Mouse (Mus musculus): ENCODE measurements around the gene 2310022B05Rik.

Gene 2310022B05Rik

DNA sequence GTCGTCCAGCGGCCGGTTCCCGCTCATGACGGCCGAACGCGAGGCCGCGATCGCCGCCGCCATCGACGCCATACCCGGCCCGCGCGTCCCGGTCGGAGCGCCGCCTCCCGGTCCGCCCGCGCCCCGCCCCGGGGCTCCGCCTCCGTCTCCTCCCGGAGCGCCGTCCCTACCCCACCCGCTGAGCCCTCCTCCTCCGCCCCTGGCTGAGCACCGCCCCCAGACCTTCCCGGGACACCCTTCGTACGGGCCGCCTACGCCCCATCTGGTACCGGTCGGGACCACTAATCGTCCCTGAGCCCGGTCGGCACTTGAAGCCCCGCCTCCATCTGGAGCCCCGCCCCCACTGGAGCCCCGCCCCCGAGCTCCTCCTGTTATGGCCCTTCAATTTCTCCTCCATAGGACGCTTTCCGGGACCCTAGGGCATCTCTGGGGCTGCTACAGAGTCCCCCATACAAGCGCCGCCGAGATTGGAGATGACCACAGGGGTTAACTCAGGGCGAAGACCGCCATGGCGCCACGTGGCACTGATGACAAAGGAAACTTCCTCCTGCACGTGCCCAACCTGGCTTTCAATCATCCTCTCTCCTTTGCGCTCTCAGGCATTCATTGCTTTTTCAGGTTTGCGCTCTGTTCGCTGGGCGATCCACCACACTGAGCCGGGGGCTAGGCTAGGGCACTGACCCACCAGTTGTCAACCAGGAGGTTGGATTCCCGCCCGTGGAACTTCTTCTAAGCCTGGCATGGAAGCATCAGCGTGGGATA, at the start of gene 2310022B05Rik:
Gene 2310022B05Rik, minus strand, starts transcription at position 258 of the 762 bp plus-strand sequence.
- DNase-seq (ENCODE audit: low spot score in 2 of 2), result peak; percentile 70 to 73

DNA sequence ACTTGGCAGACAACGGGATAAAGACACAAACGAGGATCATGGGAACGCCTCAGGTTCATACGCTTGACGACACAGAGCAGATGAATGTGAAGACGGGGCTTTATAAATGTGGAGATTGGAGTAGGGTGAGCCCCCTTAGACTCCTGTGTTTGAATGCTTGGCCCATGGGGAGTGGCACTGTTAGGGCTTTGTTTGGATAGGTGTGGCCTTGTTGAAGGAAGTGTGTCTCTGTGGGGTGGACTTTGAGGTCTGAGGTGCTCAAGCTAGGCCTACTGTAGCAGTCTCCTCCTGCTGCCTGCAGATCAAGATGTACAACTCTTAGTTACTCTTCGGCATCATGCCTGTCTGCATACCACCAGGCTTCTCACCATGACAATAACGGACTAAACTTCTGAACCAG, 42.7 kb upstream of the 2310022B05Rik start:
- no peak for DNase-seq (ENCODE audit: low spot score in 2 of 2)

DNA sequence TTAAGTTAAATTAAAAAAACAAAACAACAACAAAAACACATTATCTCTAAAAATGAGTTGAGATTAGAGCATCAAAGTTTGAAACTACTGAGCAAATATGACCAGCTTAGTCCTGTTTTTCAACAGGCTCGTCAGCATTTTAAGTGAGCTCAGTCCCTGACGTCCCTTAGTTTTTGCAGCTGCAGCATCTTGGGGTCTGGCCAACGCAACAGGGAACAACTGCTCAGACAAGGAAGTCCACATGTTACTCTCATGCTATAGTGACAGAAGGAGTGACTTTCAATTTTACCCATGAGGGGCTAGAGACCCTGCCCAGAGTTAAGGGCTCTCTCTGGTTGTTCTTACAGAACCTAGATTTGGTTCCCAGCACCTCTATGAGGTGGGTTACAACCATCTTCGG, 41.2 kb upstream of the 2310022B05Rik start:
- no peak for DNase-seq (ENCODE audit: low spot score in 2 of 2)

DNA sequence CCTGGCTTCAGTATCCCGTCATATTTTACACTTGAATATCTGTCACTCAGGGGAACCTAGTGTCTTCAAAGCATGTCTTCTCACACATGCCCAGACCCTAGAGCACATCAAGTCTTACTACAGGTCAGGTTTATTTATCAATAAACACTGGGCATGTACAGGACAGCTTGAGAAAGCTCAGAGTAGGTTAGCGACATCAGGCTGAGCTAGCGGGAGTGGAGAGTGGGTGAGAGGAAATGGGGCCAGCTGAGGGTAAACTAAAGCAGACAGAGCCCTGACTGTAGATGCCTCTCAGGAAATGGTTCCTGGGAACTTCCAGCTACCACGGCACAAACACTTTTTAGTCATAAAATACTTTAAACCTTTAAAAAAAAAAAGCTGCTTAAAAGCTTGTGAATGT, 40.4 kb upstream of the 2310022B05Rik start:
- DNase-seq (ENCODE audit: low spot score in 2 of 2), result no peak

DNA sequence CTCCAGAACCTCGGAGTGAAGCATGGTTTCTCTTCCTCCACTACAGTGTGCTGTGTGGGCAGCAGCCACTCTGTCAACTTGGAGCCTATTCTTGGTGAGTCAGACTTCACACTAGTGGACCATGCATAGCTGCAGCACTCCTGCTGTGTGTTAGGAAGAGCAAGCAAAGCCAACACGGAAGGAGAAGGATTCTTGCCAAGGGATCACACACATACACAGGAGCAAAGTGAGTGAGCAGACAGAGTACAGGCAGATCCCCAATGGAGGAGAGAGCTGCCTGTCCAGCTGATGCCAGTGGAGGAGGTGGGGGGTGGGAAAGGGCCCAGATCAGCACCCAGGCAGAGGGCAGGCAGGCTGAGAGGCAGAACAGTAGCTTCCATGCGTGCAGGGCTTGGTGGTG, 39.0 kb upstream of the 2310022B05Rik start:
- peak in 1 of 2 experiments; percentile 38 for DNase-seq (ENCODE audit: low spot score in 2 of 2)

DNA sequence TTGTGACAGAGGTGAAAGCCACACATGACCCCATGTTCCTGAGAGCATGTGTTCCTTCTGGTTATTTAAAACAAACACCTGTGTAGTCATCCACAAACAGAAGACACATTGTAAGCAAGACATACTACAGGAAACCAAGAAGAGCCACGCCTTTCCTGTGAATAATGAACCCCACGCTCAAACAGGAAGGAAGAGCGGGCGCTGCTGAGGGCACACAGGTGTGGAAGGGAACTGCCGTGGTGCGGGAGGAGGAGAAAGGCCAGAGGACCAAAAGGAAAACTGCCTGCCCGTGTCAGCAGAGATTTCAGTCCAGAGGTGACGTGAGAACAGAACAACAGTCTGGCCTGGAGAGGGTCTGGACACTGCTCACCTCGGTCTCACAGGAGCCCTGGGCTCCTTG, 37.9 kb upstream of the 2310022B05Rik start:
- DNase-seq (ENCODE audit: low spot score in 2 of 2), result no peak

DNA sequence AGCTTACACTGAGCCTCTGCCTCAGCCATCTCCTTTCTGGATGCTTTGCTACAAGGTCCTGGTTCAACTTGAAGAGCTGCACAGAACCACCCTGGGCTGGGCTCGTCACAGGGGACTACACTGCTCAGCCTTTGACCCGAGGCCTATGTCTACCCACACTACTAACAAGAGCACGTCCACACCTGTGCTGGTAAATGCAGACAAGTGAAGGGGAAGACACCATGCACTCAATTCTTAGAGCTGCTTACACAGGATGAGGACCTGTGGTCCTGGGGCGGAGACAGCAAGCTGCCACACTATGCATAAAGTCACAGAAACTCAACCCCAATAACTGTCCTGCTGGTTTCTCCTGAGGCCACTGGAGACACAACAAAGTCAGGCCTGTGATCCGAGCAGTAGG, 37.1 kb upstream of the 2310022B05Rik start:
- no peak for DNase-seq (ENCODE audit: low spot score in 2 of 2)

DNA sequence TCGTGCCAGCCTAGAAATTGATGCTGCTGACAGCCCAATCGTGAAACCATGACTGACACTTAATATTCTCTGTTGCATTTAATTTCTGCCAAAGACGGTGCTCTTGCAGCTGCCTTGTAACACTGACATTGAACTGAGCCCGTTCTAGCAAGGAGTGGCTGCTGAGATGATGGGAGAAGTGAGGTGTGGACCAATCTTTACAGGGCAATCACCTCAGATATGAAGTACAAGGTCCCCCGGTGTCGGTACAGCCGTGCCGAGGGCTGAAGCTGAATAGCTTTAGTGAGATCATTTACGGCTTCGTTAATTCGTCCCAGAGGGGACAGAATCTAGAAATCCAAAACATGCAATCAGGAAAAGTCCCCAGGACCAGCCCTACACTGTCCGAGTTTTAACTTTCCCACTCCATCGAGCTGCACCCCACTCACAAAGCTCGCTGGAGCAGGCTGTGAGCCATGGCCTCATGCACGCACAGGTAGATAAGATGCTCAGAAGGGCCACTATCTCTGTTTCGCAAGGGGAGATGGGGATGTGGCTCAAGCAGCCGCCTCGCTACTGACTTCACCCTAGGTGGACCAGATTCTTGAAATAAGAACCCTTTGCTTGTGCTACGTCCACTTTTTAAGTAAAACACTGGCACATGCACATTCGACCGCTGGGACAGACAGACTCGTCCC, 32.4 kb upstream of the 2310022B05Rik start:
- DNase-seq (ENCODE audit: low spot score in 2 of 2), result no peak

DNA sequence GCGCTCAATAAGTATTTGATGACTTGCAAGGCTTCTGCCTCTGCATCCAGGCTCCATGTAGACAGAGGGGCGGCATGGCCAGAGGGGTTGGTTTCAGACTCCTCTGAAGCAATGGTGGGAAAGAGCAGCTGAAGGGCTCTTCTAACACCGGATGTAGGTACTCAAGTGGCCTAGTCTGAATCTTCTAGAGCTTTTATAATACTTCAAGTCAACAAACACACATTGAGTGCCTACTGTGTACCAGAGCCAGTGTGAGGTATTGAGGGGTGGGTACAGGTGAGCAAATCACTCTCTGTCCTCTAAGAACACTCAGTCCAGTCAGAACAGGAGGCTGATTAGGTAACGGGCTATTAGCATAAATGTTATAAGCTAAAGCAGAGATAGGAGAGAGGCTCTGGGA, 28.5 kb upstream of the 2310022B05Rik start:
- DNase-seq (ENCODE audit: low spot score in 2 of 2), result no peak

DNA sequence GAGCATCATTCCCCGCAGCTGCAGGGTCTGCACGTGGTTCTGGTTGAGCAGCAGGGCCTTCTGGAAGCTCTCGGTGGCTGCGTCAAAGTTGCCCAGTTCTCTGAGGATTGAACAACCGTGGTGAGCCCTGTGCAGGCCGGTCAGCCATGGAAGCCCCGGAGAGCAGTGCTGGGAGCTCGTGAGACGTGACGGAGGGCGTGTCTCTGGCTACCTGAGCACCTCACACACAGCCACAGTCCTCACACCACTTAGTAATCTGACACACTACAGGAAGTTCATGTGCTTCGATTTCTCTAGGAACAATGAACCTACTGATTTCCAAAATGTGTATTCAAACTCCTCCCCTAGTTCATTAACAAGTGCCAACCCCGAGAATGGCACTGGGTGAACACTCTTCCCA, 25.7 kb upstream of the 2310022B05Rik start:
- no peak for DNase-seq (ENCODE audit: low spot score in 2 of 2)

DNA sequence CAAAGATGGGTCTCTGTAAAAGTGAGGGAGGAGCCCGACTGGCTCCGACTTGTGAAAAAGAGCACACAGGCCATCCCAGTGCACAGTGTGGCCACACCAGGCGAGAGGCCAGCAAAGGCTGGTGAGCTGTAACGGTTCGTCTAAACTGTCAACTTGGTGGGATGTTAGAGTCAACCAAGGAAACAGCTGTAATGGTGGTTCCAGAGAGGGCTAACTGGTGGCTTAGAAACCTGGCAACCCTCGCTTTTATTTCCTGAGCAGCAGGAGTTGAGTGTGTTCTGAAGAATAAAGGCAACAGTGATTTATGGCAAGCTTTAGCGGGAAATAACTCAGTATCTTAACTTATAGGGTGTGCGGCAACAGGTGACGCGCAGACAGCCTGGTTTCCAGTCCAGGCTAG, 19.0 kb upstream of the 2310022B05Rik start:
- no peak for DNase-seq (ENCODE audit: low spot score in 2 of 2)

DNA sequence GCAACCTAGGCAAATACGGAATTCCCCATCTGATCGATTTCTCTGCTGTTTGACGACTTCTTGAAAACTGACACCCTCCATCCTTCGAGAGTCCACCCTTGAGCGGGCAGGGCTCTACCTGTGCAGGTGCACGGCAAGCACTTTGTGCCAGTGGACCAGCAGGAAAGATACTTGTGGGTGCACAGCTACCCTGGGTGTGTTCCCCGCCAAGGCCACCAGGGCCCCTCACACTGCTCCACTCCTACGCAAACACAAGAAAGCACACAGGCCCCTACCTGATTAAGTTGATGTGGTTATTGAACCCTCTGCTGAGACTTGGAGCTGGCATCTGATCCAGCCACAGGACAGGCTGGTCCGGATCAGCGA, 18.6 kb upstream of the 2310022B05Rik start:
- no peak for DNase-seq (ENCODE audit: low spot score in 2 of 2)

DNA sequence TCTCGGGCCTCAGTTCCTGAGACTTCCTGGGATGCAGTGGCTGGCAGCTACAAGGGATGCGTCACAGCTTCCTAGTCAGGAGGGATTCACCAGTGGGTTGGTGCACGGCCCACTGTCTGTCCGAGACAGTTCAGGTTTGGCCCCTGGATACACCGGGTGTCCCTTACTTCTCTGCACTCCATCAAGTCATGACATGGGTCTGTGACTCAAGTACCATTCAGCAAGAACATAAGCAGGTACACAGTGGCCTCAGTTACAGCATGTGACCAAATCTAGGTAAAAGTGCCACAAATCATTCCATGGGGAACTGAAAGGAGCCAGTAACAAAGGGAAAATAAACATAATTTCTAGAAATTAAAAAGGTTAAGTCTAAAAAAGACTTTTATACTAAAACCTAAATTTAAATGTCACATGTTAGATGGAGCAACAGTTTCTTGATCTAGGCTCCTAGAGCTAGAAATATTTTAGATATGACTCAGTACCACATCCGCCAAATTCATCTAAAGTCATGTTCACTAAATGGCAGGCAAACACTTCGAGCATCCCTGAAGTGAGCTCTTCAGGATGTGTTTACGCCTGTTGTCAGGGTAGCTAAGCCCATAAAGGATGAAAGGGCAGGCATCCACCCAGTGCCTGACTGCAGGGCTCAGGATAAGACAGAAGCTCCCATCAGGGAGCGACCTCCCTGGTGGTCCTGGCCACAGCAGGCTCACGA, 18.1 kb upstream of the 2310022B05Rik start:
- no peak for DNase-seq (ENCODE audit: low spot score in 2 of 2)

DNA sequence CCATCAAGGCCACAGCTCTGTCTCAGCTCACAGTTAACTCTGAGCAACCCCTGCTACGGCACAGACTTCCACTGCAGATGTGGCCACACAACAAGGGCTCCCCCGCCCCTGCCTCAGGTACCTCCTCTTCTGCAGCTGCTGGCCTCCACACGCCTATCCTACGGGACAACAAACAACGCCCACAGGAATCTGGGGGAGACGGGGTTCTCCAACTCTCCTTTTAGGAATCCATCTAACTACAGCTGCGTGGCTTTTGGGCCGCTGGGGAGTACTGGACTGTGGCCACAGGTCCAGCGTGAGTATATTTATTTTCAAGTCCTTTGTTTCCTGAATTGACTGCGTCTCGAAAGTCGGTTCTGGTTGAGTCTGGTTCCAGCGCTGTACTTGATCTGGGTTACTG, 15.1 kb upstream of the 2310022B05Rik start:
- DNase-seq (ENCODE audit: low spot score in 2 of 2), result no peak

DNA sequence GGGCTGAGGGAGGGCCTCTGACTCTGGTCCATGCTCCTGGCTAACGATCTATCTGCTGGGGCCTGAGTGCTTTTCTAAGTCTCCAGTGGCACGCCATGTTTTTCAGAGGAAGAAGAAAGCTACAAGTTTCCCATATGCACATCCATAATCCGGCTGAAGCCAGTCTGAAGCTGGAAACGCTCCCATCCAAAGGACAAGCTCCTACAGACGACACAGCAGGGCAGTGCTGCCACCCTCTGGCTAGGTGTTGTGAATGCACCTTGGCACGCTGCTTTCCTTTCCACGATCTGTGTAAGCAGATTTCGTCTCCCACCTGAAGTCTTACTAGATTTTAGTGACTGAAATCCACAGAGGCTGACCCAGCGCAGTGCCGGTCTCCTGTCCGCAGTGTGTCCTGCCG, 14.3 kb upstream of the 2310022B05Rik start:
- DNase-seq (ENCODE audit: low spot score in 2 of 2), result peak; percentile 83 to 92

DNA sequence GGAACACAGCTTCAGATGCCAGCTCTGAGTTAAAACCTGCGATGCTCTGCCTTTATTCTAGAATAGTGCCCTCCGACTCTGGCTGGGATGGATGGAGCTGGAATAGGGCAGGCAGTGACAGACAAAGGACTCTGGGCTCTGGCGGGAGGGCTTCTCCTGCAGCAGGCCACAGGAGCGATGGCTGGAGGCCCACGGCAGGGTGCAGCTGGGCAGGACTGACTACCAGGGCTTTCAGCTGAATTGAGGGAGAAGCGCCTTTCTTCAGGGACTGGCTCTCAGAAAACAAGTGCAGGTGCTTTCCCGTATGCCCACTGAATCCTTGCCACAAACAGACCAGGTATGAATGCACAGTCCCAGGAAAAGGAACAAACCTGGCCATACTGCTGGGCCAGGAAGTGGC, 13.9 kb upstream of the 2310022B05Rik start:
- no peak for DNase-seq (ENCODE audit: low spot score in 2 of 2)

DNA sequence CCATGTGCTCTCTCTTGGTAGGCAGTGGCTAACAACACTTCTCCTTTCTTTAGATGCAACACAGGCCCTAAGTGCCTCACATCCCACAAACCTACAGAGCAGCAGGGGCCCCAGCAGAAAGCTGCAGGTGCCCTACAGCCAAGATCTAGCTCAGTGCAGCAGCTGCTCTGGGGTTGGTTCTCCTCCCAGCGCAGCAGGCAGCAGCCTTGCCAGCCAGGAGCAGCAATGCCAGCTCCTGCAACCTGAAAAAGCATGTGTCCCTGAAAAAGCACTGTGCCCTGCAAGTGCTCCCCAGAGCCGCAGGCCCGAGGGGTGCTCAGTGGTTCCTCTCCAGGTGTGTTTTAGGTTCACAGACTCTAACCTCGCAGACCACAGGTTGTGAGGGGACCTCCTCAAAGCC, 13.5 kb upstream of the 2310022B05Rik start:
- DNase-seq (ENCODE audit: low spot score in 2 of 2), result no peak

DNA sequence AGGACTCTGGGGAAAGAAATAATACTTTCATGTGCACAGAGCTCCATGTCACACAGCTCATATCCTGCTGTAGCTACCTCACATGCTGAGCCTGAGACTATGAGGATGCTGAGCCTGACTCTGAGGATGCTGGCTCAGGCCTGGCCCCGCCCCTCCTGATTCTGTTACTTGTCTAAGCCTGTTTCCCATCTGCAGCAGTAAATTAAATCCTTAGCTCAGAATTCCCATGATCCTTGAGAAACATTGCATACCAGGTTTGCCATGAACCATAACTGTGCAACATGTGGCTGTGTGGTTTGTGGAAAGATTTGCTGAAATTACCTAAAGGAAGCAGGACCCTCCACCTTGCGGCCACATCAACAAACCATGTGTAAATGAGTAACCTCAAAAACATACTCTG, 9.2 kb upstream of the 2310022B05Rik start:
- no peak for DNase-seq (ENCODE audit: low spot score in 2 of 2)

DNA sequence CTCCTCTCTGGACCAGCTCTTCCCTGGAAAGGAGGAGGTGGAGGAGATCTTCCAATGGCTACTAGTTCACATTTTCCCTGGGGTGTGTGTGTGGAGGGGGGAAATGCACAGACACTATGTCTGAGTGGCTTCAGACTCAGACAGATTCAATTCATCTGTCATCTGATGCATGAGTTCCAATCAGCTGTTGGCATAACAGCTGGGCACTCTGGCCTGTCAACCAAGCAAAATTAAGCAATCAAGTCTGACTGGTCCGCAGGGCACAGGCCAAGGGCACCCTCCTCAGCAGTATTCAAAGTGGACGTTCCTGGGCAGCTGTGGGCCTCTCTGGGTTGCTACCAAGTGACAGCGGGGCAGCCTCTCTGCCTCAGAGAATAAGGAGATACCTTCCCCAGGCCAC, 5.6 kb upstream of the 2310022B05Rik start:
- DNase-seq (ENCODE audit: low spot score in 2 of 2), result no peak

DNA sequence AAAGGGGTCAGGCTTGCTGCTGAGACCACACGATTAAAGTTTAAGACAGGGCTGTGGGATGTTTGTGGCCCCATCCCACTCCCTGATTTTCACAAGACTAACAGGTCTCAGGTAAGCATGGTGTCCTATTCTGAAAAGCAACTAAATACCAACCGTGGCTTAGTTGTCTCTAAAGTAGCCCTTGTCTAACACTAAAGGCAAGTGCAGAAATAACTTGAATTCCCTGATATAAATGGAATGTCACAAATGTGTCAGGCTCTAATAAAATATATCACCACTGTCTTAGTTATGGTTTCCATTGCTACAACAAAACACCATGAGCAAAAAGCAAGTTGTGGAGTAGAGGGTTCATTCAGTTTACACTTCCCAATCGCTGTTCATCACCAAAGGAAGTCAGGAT, 1.2 kb upstream of the 2310022B05Rik start:
- no peak for DNase-seq (ENCODE audit: low spot score in 2 of 2)

DNA sequence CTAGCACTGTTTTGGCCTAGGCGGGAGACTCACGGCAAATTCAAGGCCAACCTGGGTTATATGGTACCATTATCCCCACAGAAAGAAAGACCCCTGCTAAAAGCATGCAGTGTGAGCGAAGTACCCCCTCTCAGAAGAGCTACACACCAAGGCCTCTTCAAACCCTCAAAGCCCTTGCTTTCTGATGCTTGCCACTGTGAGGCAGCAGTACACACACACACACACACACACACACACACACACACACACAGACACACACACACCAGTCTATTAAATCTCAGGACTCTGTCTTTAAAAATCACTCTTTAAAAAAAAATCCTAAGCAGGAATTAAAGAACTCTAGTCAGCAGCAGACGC, 683 bp upstream of the 2310022B05Rik start:
- no peak for DNase-seq (ENCODE audit: low spot score in 2 of 2)

DNA sequence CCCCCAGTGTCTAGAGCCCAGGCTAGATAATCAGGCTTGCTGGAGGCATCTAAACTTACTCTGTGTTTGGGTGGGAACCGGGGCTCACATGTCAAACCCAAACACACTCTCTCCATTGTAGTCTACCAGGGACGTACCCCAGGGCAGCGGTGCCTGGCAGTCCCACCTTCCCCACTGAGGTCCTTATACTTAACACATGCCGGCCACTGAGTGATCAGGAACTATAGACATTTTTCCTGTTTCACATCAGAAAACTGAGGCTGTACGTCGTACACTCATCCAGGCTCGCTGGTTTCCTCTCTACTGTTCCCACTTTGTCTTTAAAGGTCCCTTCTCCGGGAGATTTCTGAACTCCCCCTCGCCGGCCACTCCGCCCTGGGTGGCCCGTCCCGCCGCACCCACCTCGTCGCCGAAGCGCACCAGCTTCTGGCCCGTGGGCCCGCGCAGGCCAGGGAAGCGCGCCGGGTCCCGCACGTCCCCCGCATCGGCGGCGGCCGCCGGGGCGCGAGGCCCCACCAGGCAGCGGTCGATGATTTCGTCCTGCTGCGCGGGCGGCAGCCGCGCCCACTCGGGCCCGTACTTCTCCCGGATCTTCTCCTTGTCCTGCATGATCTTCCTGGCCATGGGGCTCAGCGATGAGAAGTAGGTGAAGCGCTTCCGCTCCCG, 590 bp downstream of the 2310022B05Rik start:
- DNase-seq (ENCODE audit: low spot score in 2 of 2), result peak; percentile 25 to 26

Measured in frontal cortex, postnatal 36 days (tissue).